Mouse (Mus musculus) c-Kit-positive CD71-negative TER-119-negative erythroid progenitor cells, embryonic 14.5 days (primary cell): ENCODE results near the gene Arpc2.
A peak's percentile ranks its signal among the peaks of the same experiment; 100 is the strongest.

Experiments
- DNase-seq: peaks from one replicate; pipeline ENCODE4 v3.0.0-alpha.2; 2013; ENCODE audit warnings: low read depth

The Arpc2 gene

GRCm38 (mm10) chr1:74235938-74236589 is at the start of gene Arpc2:
Arpc2 (plus strand) TSS chr1:74236084.
- peak; percentile 91 for DNase-seq

GRCm38 (mm10) chr1:74190471-74190870 is 45.4 kb upstream of the Arpc2 start:
- DNase-seq, result no peak

- no peak for DNase-seq
These were observed 43.2 kb upstream of the Arpc2 start for GRCm38 (mm10) chr1:74192711-74193110.

- no peak for DNase-seq
These were observed 41.4 kb upstream of the Arpc2 start, which contains the start of gene Cxcr1 for GRCm38 (mm10) chr1:74194445-74194844. Cxcr1 (minus strand) TSS chr1:74194631.

- peak; percentile 51 for DNase-seq
These were observed 39.9 kb upstream of the Arpc2 start for GRCm38 (mm10) chr1:74195961-74196360.

- no peak for DNase-seq
These were observed 39.1 kb upstream of the Arpc2 start for GRCm38 (mm10) chr1:74196621-74197419.

GRCm38 (mm10) chr1:74197726-74198470 is 38.0 kb upstream of the Arpc2 start:
- no peak for DNase-seq

- DNase-seq, result no peak
These were observed 36.8 kb upstream of the Arpc2 start for GRCm38 (mm10) chr1:74199046-74199445.

GRCm38 (mm10) chr1:74201048-74201844 is 34.6 kb upstream of the Arpc2 start:
- DNase-seq, result no peak

- no peak for DNase-seq
These were observed 32.4 kb upstream of the Arpc2 start for GRCm38 (mm10) chr1:74203457-74203856.

GRCm38 (mm10) chr1:74205881-74206280 is 30.0 kb upstream of the Arpc2 start:
- peak; percentile 34 for DNase-seq

GRCm38 (mm10) chr1:74206642-74207041 is 29.2 kb upstream of the Arpc2 start:
- DNase-seq, result no peak

- DNase-seq, result no peak
These were observed 28.0 kb upstream of the Arpc2 start for GRCm38 (mm10) chr1:74207906-74208305.

- no peak for DNase-seq
These were observed 26.9 kb upstream of the Arpc2 start for GRCm38 (mm10) chr1:74208941-74209340.

- no peak for DNase-seq
These were observed 16.0 kb upstream of the Arpc2 start for GRCm38 (mm10) chr1:74219922-74220321.

- DNase-seq, result no peak
These were observed 8.6 kb upstream of the Arpc2 start for GRCm38 (mm10) chr1:74227317-74227716.

GRCm38 (mm10) chr1:74229942-74230341 is 5.9 kb upstream of the Arpc2 start:
- no peak for DNase-seq

GRCm38 (mm10) chr1:74230992-74231391 is 4.9 kb upstream of the Arpc2 start:
- no peak for DNase-seq

GRCm38 (mm10) chr1:74236590-74237317 is 870 bp downstream of the Arpc2 start:
- DNase-seq, result no peak

GRCm38 (mm10) chr1:74237671-74238070 is 1.8 kb downstream of the Arpc2 start:
- no peak for DNase-seq

GRCm38 (mm10) chr1:74238136-74238535 is 2.3 kb downstream of the Arpc2 start:
- DNase-seq, result no peak
